Mouse (Mus musculus) stomach, embryonic 16.5 days (tissue): ENCODE data around the gene Mdga1. TPM values are rescaled to one million over a fixed set of nuclear protein-coding genes. Genes with fewer than 3 reads are reported as not detected.

Experiments used
- ATAC-seq: fragments of 200-750 bp; cut with Nextera tagmentation; 2 replicates; pipeline ENCODE4 v1.8.0; 2017; ENCODE audit warnings: moderate number of reproducible peaks, moderate TSS enrichment; ENCODE audit not compliant: insufficient read depth, low FRiP score
- H3K27ac ChIP-seq: fragments of 300-500 bp; sonication (generic); 2 replicates; pipeline ENCODE4 v1.5.1; 2014; ENCODE audit warnings: low read length
- H3K27me3 ChIP-seq: fragments of 300-500 bp; sonication (generic); 2 replicates; pipeline ENCODE4 v1.6.1; 2014; ENCODE audit warnings: low read length, control low read depth, mixed read lengths; ENCODE audit not compliant: control insufficient read depth, insufficient read depth
- H3K36me3 ChIP-seq: fragments of 300-500 bp; sonication (generic); 2 replicates; pipeline ENCODE4 v1.6.1; 2014; ENCODE audit warnings: low read length; ENCODE audit not compliant: control insufficient read depth, insufficient read depth
- H3K4me1 ChIP-seq: fragments of 300-500 bp; sonication (generic); 2 replicates; pipeline ENCODE4 v1.6.1; 2014; ENCODE audit warnings: low read length, control low read depth, mixed read lengths; ENCODE audit not compliant: control insufficient read depth, insufficient read depth
- H3K4me2 ChIP-seq: fragments of 300-500 bp; sonication (generic); 2 replicates; pipeline ENCODE4 v1.6.1; 2014; ENCODE audit warnings: low read depth, low read length, mixed read lengths
- H3K4me3 ChIP-seq: fragments of 300-500 bp; sonication (generic); replicated peaks from 2 replicates; pipeline ENCODE4 v1.5.1; 2014; ENCODE audit warnings: mild to moderate bottlenecking, low read length
- H3K9ac ChIP-seq: fragments of 300-500 bp; sonication (generic); 2 replicates; pipeline ENCODE4 v1.6.1; 2014; ENCODE audit warnings: low read length
- H3K9me3 ChIP-seq: fragments of 300-500 bp; sonication (generic); replicated peaks from 2 replicates; pipeline ENCODE4 v1.6.1; 2016; ENCODE audit warnings: low read length, control low read depth; ENCODE audit not compliant: control insufficient read depth
- WGBS: fragments of 180-500 bp; shearing (Covaris S2); extraction: QIAGEN DNeasy Blood & Tissue Kit; methylation state at CpG from one replicate; pipeline ENCODE4 v1.1.7; 2014; 5-methylcytosine and 5-hydroxymethylcytosine counted together
- polyA plus RNA-seq: library from polyadenylated mRNA; unstranded; fragments of >200 nt; fragmentation: Nextera tagmentation; extraction: Ambion mirVana; gene quantifications from 2 replicates; pipeline ENCODE4 v1.2.1, GENCODE M21; 2015

The Mdga1 gene
- polyA plus RNA-seq, 1 experiment from 2014 or later = 2.9 TPM

GRCm38 (mm10) chr17:29800096-29800455, 169.8 kb downstream of the Mdga1 start:
- Histone ChIP-seq H3K27ac (no peak overlapping the region), H3K4me3 (no peak overlapping the region), H3K9ac (no peak overlapping the region), H3K27me3 (no peaks in the 10 kb centered on the region), H3K4me1 (peaks cover 8% of the 10 kb centered on the region; the same call in 1 of the 2 replicates), H3K36me3 (no peaks in the 10 kb centered on the region), H3K9me3 (no peaks in the 10 kb centered on the region), H3K4me2 (no peak overlapping the region)
- ATAC-seq = no peak
- 49% methylated on average over 6 of the region's 6 CpGs for WGBS

- H3K9me3 ChIP-seq = no peaks in the 10 kb centered on the region
- no peak overlapping the region for H3K9ac ChIP-seq
- 63% methylated on average over 21 of the region's 21 CpGs for WGBS
- no peak overlapping the region for H3K4me2 ChIP-seq
- H3K36me3 ChIP-seq = no peaks in the 10 kb centered on the region
- H3K27ac ChIP-seq = no peak overlapping the region
- no peak for ATAC-seq
- H3K4me1 ChIP-seq = peaks cover 11% of the 10 kb centered on the region; the same call in 1 of the 2 replicates
- H3K4me3 ChIP-seq = no peak overlapping the region
- no peaks in the 10 kb centered on the region for H3K27me3 ChIP-seq
Measured at GRCm38 (mm10) chr17:29799398-29800095, 170.3 kb downstream of the Mdga1 start.

DNA sequence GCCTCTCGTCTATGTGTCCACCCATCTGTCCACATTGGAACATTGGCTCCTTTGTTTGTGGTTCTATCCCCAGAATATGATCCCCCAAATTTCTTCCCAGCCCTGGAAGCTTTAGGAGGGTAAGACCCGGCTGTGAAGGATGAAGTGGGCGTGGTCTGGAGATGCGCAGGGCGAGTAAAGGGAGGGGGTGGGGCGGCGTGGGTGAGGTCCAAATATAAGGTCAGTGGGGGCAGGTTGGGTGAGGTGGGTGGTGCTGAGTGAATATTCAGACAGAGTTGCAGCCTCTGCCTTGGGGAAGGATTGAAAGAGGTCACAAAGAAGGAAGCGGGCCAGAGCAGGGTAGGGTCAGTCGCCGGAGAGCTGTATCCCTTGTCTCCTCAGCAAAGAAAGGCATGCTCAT, 171.7 kb downstream of the Mdga1 start:
- no peak overlapping the region for H3K9ac ChIP-seq
- no peak overlapping the region for H3K4me2 ChIP-seq
- no peak for ATAC-seq
- no peaks in the 10 kb centered on the region for H3K36me3 ChIP-seq
- 49% methylated on average over 10 of the region's 10 CpGs for WGBS
- H3K4me3 ChIP-seq = no peak overlapping the region
- no peaks in the 10 kb centered on the region for H3K27me3 ChIP-seq
- H3K9me3 ChIP-seq = no peaks in the 10 kb centered on the region
- no peak overlapping the region for H3K27ac ChIP-seq
- H3K4me1 ChIP-seq = peaks cover 11% of the 10 kb centered on the region; the same call in 1 of the 2 replicates

- H3K4me1 ChIP-seq = peaks cover 11% of the 10 kb centered on the region; the same call in 1 of the 2 replicates
- no peak overlapping the region for H3K9ac ChIP-seq
- H3K27me3 ChIP-seq = no peaks in the 10 kb centered on the region
- H3K9me3 ChIP-seq = no peaks in the 10 kb centered on the region
- 35% methylated on average over 9 of the region's 9 CpGs for WGBS
- H3K36me3 ChIP-seq = no peaks in the 10 kb centered on the region
- no peak overlapping the region for H3K27ac ChIP-seq
- no peak overlapping the region for H3K4me2 ChIP-seq
- ATAC-seq = no peak
- H3K4me3 ChIP-seq = no peak overlapping the region
Measured at GRCm38 (mm10) chr17:29796787-29797186, 173.1 kb downstream of the Mdga1 start.

GRCm38 (mm10) chr17:29796086-29796485, 173.8 kb downstream of the Mdga1 start:
- no peak for ATAC-seq
- WGBS = 6% methylated on average over 7 of the region's 7 CpGs
- Histone ChIP-seq H3K4me1 (peaks cover 11% of the 10 kb centered on the region; the same call in 1 of the 2 replicates), H3K9ac (no peak overlapping the region), H3K27ac (no peak overlapping the region), H3K36me3 (no peaks in the 10 kb centered on the region), H3K9me3 (no peaks in the 10 kb centered on the region), H3K4me3 (no peak overlapping the region; the same call in 1 of the 2 replicates), H3K4me2 (no peak overlapping the region), H3K27me3 (no peaks in the 10 kb centered on the region)

DNA sequence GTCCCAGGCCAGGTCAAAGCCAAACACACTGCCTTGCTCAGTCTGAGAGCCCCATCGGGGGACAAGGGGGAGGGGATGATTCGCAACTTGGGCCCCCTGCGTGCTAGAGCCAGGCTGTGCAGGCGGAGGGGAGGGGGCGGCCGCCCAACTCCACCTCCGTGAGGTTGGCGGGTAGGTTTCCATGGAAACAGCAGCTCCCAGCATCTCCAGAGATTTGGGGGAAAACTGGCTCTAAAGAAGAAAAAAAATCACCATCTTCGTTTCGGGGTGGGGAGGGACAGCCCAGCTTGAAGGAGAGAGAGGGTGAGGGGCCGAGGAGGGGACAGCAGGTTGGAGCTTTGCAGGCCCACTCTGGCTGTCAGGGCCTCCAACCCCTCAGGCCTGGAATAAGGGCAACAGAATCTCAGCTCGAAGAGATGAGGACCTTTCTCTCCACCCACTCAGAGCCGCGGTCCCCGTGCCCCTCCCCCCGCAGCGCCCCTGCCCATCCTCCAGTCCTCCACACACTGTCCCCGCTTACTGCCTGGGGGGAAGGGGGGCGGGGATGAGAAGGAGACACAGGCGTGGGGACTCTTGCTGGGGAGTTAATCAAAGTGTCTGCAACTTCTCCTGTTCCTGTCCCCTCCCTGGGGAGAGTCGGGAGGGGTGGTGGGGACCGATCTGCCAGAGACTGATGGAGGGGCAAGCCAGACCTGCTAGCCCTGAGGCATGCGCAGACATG, 174.7 kb downstream of the Mdga1 start:
- WGBS = 8% methylated on average over 17 of the region's 23 CpGs
- H3K4me3 ChIP-seq = peak overlapping the region; percentile 21
- peak overlapping the region; percentile 44 for H3K4me2 ChIP-seq
- H3K4me1 ChIP-seq = peaks cover 11% of the 10 kb centered on the region; the same call in 1 of the 2 replicates
- no peaks in the 10 kb centered on the region for H3K36me3 ChIP-seq
- H3K27ac ChIP-seq = no peak overlapping the region
- no peaks in the 10 kb centered on the region for H3K9me3 ChIP-seq
- no peak for ATAC-seq
- no peaks in the 10 kb centered on the region for H3K27me3 ChIP-seq
- H3K9ac ChIP-seq = peak overlapping the region; percentile 57

GRCm38 (mm10) chr17:29791531-29792050, 178.3 kb downstream of the Mdga1 start:
- no peak for ATAC-seq
- no peaks in the 10 kb centered on the region for H3K36me3 ChIP-seq
- no peak overlapping the region for H3K4me3 ChIP-seq
- no peak overlapping the region for H3K9ac ChIP-seq
- H3K9me3 ChIP-seq = no peaks in the 10 kb centered on the region
- H3K4me1 ChIP-seq = peaks cover 11% of the 10 kb centered on the region; the same call in 1 of the 2 replicates
- H3K4me2 ChIP-seq = no peak overlapping the region
- no peak overlapping the region for H3K27ac ChIP-seq
- H3K27me3 ChIP-seq = no peaks in the 10 kb centered on the region
- 69% methylated on average over 9 of the region's 9 CpGs for WGBS

- Histone ChIP-seq H3K27ac (no peak overlapping the region), H3K4me1 (peaks cover 5% of the 10 kb centered on the region; the same call in 1 of the 2 replicates), H3K9ac (no peak overlapping the region), H3K9me3 (no peaks in the 10 kb centered on the region), H3K4me3 (no peak overlapping the region), H3K36me3 (no peaks in the 10 kb centered on the region), H3K4me2 (no peak overlapping the region), H3K27me3 (no peaks in the 10 kb centered on the region)
- ATAC-seq = no peak
- WGBS = 83% methylated on average over 12 of the region's 12 CpGs
Measured at GRCm38 (mm10) chr17:29790231-29790740, 179.6 kb downstream of the Mdga1 start.

DNA sequence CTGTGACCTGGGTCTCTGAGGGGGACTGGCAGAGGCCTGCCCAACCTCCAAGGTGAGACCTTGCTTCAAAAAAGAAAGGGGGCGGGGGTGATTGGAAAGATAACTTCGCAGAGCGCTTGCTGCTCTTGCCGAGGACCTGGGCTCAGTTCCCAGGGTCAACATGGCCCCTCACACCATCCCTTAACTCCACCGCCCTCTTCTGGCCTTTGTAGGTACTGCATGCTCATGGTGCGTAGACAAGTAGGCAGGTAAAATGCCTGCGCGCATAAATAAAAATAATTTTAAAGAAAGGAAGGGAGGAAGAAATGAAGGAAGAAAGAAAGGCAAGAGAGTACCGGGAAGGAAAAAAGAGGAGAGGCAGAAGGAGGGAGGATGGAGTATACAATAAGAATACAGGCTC, 180.2 kb downstream of the Mdga1 start:
- H3K4me2 ChIP-seq = no peak overlapping the region
- 63% methylated on average over 9 of the region's 9 CpGs for WGBS
- ATAC-seq = no peak

More for the DNA sequence above, 180.2 kb downstream of the Mdga1 start:
- no peaks in the 10 kb centered on the region for H3K4me1 ChIP-seq
- H3K27me3 ChIP-seq = no peaks in the 10 kb centered on the region
- no peaks in the 10 kb centered on the region for H3K36me3 ChIP-seq
- H3K4me3 ChIP-seq = no peak overlapping the region
- H3K9me3 ChIP-seq = no peaks in the 10 kb centered on the region
- H3K27ac ChIP-seq = no peak overlapping the region
- H3K9ac ChIP-seq = no peak overlapping the region
